Mouse (Mus musculus) ES-E14 (cell line): ENCODE measurements around the gene Gemin6. TPM values are rescaled to one million over a fixed set of nuclear protein-coding genes. Genes with fewer than 3 reads are reported as not detected.
"Not testable (repeated sequence)": the region's sequence is repeated elsewhere in the genome, so short reads cannot be mapped to it uniquely, and the experiment has no call there.

Experiments used
- DNase-seq: peaks from one replicate; pipeline ENCODE4 v3.0.0-alpha.2; 2013; ENCODE audit warnings: low read depth, low spot score
- H3K27ac ChIP-seq: 2 replicates; pipeline ENCODE4 v1.5.1; 2012; ENCODE audit warnings: low read depth, mild to moderate bottlenecking, low read length, moderate library complexity, mixed read lengths; ENCODE audit not compliant: poor library complexity, insufficient read depth, severe bottlenecking
- H3K36me3 ChIP-seq: 2 replicates; pipeline ENCODE4 v1.6.1; 2012; ENCODE audit warnings: mild to moderate bottlenecking, low read length, moderate library complexity, mixed read lengths; ENCODE audit not compliant: control insufficient read depth, poor library complexity, insufficient read depth, severe bottlenecking
- H3K4me1 ChIP-seq, 2 experiments: fragments of 150-350 bp in 1 of 2; sonication (generic) in 1 of 2; 2 replicates each; pipeline ENCODE4 v1.6.1; 2012; ENCODE audit warnings: low read length in 2 of 2, mild to moderate bottlenecking in 1 of 2, mixed read lengths in 1 of 2; ENCODE audit not compliant: control insufficient read depth in 2 of 2, insufficient read depth in 2 of 2, poor library complexity in 1 of 2
- H3K4me3 ChIP-seq, 2 experiments: fragments of 150-350 bp in 1 of 2; sonication (generic) in 1 of 2; 2 replicates each; pipeline ENCODE4 v1.5.1; 2012; ENCODE audit warnings: low read length in 2 of 2, low read depth in 1 of 2, mild to moderate bottlenecking in 1 of 2, mixed read lengths in 1 of 2; ENCODE audit not compliant: insufficient read depth in 1 of 2, poor library complexity in 1 of 2, severe bottlenecking in 1 of 2
- H3K9ac ChIP-seq: 2 replicates; pipeline ENCODE4 v1.6.1; 2012; ENCODE audit warnings: low read depth, mild to moderate bottlenecking, low read length, mixed read lengths; ENCODE audit not compliant: poor library complexity, insufficient read depth, severe bottlenecking
- H3K9me3 ChIP-seq: fragments of 150-350 bp; sonication (generic); 2 replicates; pipeline ENCODE4 v1.6.1; 2012; ENCODE audit warnings: low read depth, mild to moderate bottlenecking, low read length; ENCODE audit not compliant: control insufficient read depth, insufficient read depth
- CHD2 ChIP-seq: IDR thresholded peaks from 2 replicates; pipeline ENCODE4 v1.6.1; 2014; ENCODE audit warnings: mild to moderate bottlenecking, low read depth, low read length, inconsistent platforms
- HCFC1 ChIP-seq: IDR thresholded peaks from 2 replicates; pipeline ENCODE4 v1.6.1; 2012; ENCODE audit warnings: low read length, inconsistent platforms, borderline replicate concordance; ENCODE audit not compliant: insufficient read depth
- MAFK ChIP-seq: IDR thresholded peaks from 2 replicates; pipeline ENCODE4 v1.6.1; 2014; ENCODE audit warnings: mild to moderate bottlenecking, low read depth, low read length, inconsistent platforms; ENCODE audit not compliant: insufficient read depth
- ZC3H11A ChIP-seq: IDR thresholded peaks from 2 replicates; pipeline ENCODE4 v1.6.1; 2012; ENCODE audit warnings: low read depth, mild to moderate bottlenecking, inconsistent platforms, low read length, borderline replicate concordance
- ZNF384 ChIP-seq: IDR thresholded peaks from 2 replicates; pipeline ENCODE4 v1.6.1; 2012; ENCODE audit warnings: low read depth, low read length, inconsistent platforms
- in situ Hi-C, 2 experiments: fragments of 600-800 bp; cut with MboI; formaldehyde crosslinking; loops; one replicate each; pipeline ENCODE4 v1.15.1; 2025; ENCODE audit warnings: low sequenced_read_pairs in 2 of 2, inconsistent platforms in 1 of 2; ENCODE audit not compliant: unreplicated experiment in 2 of 2
- total RNA-seq: library from RNA; depleted of rRNA; stranded (reverse); fragments of 300-350 nt; gene quantifications from 2 replicates; pipeline ENCODE4 v1.2.3, GENCODE M21; 2012

The Gemin6 gene
- total RNA-seq, 1 experiment: 45.4 TPM

DNA sequence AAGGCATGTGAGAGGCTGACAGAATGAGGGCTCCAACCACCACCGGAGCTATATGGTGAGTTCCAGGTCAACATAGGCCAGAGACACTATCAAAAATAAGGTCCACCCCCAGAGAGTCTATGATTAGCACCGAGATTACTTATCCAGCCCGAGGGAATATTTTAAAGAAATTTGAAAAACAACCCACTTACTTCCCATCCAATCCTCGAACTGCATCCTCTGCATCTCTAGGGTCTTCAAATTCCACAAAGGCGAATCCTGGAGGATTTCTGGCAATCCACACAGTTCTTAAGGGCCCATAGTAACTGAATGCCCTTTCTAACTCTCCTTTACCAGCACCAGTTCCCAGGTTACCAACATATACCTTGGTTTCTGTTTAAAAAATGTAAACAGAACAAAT is 18.6 kb upstream of the Gemin6 start:
- H3K27ac ChIP-seq: no peak overlapping the region
- no peak for DNase-seq
- no peaks in the 10 kb centered on the region for H3K9me3 ChIP-seq
- in situ Hi-C loops: no loop called here
- TF ChIP-seq HCFC1 (no peak), CHD2 (no peak), ZNF384 (no peak), ZC3H11A (no peak), MAFK (no peak)
- H3K36me3 ChIP-seq: peaks cover 25% of the 10 kb centered on the region
- H3K4me1 ChIP-seq: 0 out of 4 replicates have a peak, but pooled peaks cover 0 to 3% of the 10 kb centered on the region in 2 experiments
- peak overlapping the region; percentile 73 to 95 for H3K4me3 ChIP-seq
- peak overlapping the region; percentile 98; the same call in 1 of the 2 replicates for H3K9ac ChIP-seq

GRCm38 (mm10) chr17:80206301-80206670 is 18.0 kb upstream of the Gemin6 start:
- no peak for DNase-seq
- Histone ChIP-seq H3K4me3 (peak overlapping the region; percentile 73 to 95), H3K27ac (peak overlapping the region; percentile 93), H3K4me1 (0 out of 4 replicates have a peak, but pooled peaks cover 0 to 3% of the 10 kb centered on the region in 2 experiments), H3K36me3 (peaks cover 25% of the 10 kb centered on the region), H3K9me3 (no peaks in the 10 kb centered on the region), H3K9ac (peak overlapping the region; percentile 98)
- TF ChIP-seq MAFK (no peak), ZNF384 (0 out of 2 replicates have a peak, but pooled peaks have one; percentile 32)
- in situ Hi-C loops: no loop called here

DNA sequence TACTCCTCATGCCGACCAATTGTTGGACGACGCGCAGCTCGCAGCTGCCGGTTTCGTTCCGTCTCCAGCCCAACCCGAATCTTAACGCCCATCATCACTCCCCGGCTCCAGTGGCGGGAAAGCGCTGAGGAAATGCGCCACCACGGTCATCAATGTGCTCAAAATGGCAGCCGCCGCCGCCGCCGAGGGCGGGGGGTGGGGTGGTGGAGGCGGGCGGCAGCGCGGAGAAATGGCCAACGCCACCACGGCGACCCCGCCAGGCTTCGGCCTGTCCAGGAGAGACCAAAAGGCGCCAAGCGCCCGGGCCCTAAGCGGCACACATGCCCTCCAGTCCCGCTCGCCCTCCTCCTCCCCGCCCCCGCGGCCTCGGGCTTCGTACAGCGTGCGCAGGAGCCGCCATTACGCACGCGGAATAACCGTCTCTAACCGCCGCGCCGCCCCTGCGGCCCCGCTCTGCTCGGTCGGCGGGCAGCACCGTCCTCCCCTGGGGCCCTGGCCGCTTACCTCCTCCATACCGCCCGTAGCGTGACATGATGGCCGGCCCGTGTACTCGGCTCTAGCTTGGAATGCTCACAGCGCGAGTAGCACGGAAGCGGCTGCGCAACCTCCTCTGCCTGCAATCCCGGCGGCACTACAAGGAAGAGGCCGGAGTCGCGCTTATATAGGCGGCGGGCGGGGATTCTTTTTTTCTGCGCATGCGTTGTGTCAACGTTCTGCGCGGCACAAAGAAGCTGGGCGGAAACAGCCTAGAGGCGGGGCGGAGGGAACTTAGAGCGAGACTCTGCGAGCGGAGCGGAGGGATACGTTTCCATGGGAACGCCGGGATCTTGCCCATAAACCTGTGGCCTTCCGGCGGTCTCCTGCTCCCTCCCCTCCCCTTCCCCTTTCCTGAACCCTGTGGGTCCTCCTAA is 17.3 kb upstream of the Gemin6 start, which contains the start of the genes Srsf7 and Ttc39d:
Srsf7 (minus strand) TSS at position 637 of the 911 bp plus-strand sequence.
Ttc39d (plus strand) TSS at position 790 of the 911 bp plus-strand sequence.
- DNase-seq: peak; percentile 99
- Histone ChIP-seq H3K4me1 (0 out of 4 replicates have a peak, but pooled peaks cover 0 to 3% of the 10 kb centered on the region in 2 experiments), H3K9me3 (no peaks in the 10 kb centered on the region), H3K27ac (peak within 1 kb of the TSS; percentile 93), H3K9ac (peak within 1 kb of the TSS; percentile 98), H3K36me3 (peaks cover 25% of the 10 kb centered on the region), H3K4me3 (peak within 1 kb of the TSS; percentile 73 to 95)
- TF ChIP-seq CHD2 (peak; percentile 68; the same call in 1 of the 2 replicates), HCFC1 (peak; percentile 70; the same call in 1 of the 2 replicates), ZNF384 (no peak), MAFK (no peak), ZC3H11A (no peak)
- in situ Hi-C loops: no loop called here

DNA sequence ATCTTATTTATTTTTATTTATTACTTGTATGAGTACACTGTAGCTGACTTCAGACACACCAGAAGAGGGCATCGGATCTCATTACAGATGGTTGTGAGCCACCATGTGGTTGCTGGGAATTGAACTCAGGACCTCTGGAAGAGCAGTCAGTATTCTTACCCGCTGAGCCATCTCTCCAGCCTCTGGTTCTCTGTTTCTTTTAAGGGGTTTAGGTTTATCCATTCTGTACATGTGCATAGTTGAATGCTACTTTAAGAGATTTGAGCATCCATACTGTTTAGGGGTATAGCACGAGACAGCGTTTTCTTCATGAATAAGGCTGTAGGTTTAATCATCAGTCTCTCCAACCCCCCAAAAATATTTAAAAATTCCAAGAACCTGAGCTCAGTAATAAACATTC is 10.2 kb upstream of the Gemin6 start:
- DNase-seq: not testable (repeated sequence)

More for the DNA sequence above, 10.2 kb upstream of the Gemin6 start:
- in situ Hi-C loops, H3K9me3 ChIP-seq, H3K4me3 ChIP-seq, H3K4me1 ChIP-seq, H3K9ac ChIP-seq, H3K27ac ChIP-seq, H3K36me3 ChIP-seq: not testable (repeated sequence)
